Mouse (Mus musculus) forebrain, postnatal 0 days (tissue): ENCODE data around the gene Uhrf1. TPM values are rescaled to one million over a fixed set of nuclear protein-coding genes. Genes with fewer than 3 reads are reported as not detected.

ENCODE experiments used
- ATAC-seq: fragments of 200-750 bp; cut with Nextera tagmentation; 2 replicates; pipeline ENCODE4 v1.8.0; 2017; ENCODE audit warnings: mild to moderate bottlenecking, moderate library complexity
- DNase-seq: peaks from one replicate; pipeline ENCODE4 v3.0.0-alpha.2; 2015
- H3K27ac ChIP-seq: fragments of 300-500 bp; sonication (generic); 2 replicates; pipeline ENCODE4 v1.5.1; 2014; ENCODE audit warnings: low read depth, mild to moderate bottlenecking, antibody characterized with exemption, low read length, moderate library complexity, mixed read lengths
- H3K27me3 ChIP-seq: fragments of 300-500 bp; sonication (generic); 2 replicates; pipeline ENCODE4 v1.6.1; 2014; ENCODE audit warnings: mild to moderate bottlenecking, low read length, mixed read lengths; ENCODE audit not compliant: insufficient read depth
- H3K36me3 ChIP-seq: fragments of 300-500 bp; sonication (generic); 2 replicates; pipeline ENCODE4 v1.6.1; 2014; ENCODE audit warnings: mild to moderate bottlenecking, moderate library complexity; ENCODE audit not compliant: insufficient read depth
- H3K4me1 ChIP-seq: fragments of 300-500 bp; sonication (generic); 2 replicates; pipeline ENCODE4 v1.6.1; 2014; ENCODE audit warnings: antibody characterized with exemption; ENCODE audit not compliant: insufficient read depth
- H3K4me2 ChIP-seq: fragments of 300-500 bp; sonication (generic); 2 replicates; pipeline ENCODE4 v1.6.1; 2014; ENCODE audit warnings: low read depth, mild to moderate bottlenecking, moderate library complexity
- H3K4me3 ChIP-seq: fragments of 300-500 bp; sonication (generic); 2 replicates; pipeline ENCODE4 v1.5.1; 2014; ENCODE audit warnings: low read depth, low read length, mixed read lengths
- H3K9ac ChIP-seq: fragments of 300-500 bp; sonication (generic); 2 replicates; pipeline ENCODE4 v1.6.1; 2014; ENCODE audit warnings: mild to moderate bottlenecking
- H3K9me3 ChIP-seq: fragments of 300-500 bp; sonication (generic); 2 replicates; pipeline ENCODE4 v1.6.1; 2016; ENCODE audit warnings: low read length
- CTCF ChIP-seq: sonication (generic); IDR thresholded peaks from 2 replicates; pipeline ENCODE4 v1.5.1; 2016; ENCODE audit warnings: antibody characterized with exemption, control low read depth, low read depth
- WGBS: fragments of 180-500 bp; shearing (Covaris S2); extraction: QIAGEN DNeasy Blood & Tissue Kit; methylation state at CpG from one replicate; pipeline ENCODE4 v1.1.7; 2014; 5-methylcytosine and 5-hydroxymethylcytosine counted together
- polyA plus RNA-seq: library from polyadenylated mRNA; unstranded; fragments of >200 nt; fragmentation: Nextera tagmentation; extraction: Ambion mirVana; gene quantifications from 2 replicates; pipeline ENCODE4 v1.2.1, GENCODE M21; 2015
- total RNA-seq: library from RNA; depleted of rRNA; stranded (reverse); fragments of >200 nt; gene quantifications from 2 replicates; pipeline ENCODE4 v1.2.3, GENCODE M21; 2014

The Uhrf1 gene
- total and polyA plus RNA-seq, 2 experiments from 2014 or later, result 9.9 to 11.6 TPM

- Histone ChIP-seq H3K9ac (no peak overlapping the region), H3K27ac (no peak overlapping the region), H3K27me3 (no peaks in the 10 kb centered on the region), H3K9me3 (no peaks in the 10 kb centered on the region), H3K36me3 (peaks cover 6% of the 10 kb centered on the region; the same call in 1 of the 2 replicates), H3K4me2 (no peak overlapping the region), H3K4me1 (no peaks in the 10 kb centered on the region), H3K4me3 (no peak overlapping the region)
- TF ChIP-seq CTCF, result no peak
- 91% methylated on average over 2 of the region's 2 CpGs for WGBS
- ATAC-seq, result no peak
- DNase-seq, result no peak
Measured at GRCm38 (mm10) chr17:56345364-56345763, 42.2 kb downstream of the Uhrf1 start.

- H3K4me2 ChIP-seq, result no peak overlapping the region
- 73% methylated on average over 4 of the region's 4 CpGs for WGBS
- no peaks in the 10 kb centered on the region for H3K27me3 ChIP-seq
- no peaks in the 10 kb centered on the region for H3K9me3 ChIP-seq
- H3K4me3 ChIP-seq, result no peak overlapping the region
- H3K36me3 ChIP-seq, result peaks cover 21% of the 10 kb centered on the region
- H3K4me1 ChIP-seq, result no peaks in the 10 kb centered on the region
- no peak for ATAC-seq
- H3K27ac ChIP-seq, result no peak overlapping the region
- H3K9ac ChIP-seq, result no peak overlapping the region
- no peak for TF ChIP-seq CTCF
- no peak for DNase-seq
Measured at GRCm38 (mm10) chr17:56348128-56348527, 45.0 kb downstream of the Uhrf1 start.

GRCm38 (mm10) chr17:56348586-56348985 lies 45.5 kb downstream of the Uhrf1 start:
- DNase-seq, result no peak
- no peak overlapping the region for H3K4me3 ChIP-seq
- H3K4me1 ChIP-seq, result no peaks in the 10 kb centered on the region
- H3K27me3 ChIP-seq, result no peaks in the 10 kb centered on the region
- no peak for TF ChIP-seq CTCF
- H3K9me3 ChIP-seq, result no peaks in the 10 kb centered on the region
- H3K4me2 ChIP-seq, result no peak overlapping the region
- ATAC-seq, result no peak
- peaks cover 26% of the 10 kb centered on the region for H3K36me3 ChIP-seq
- H3K27ac ChIP-seq, result no peak overlapping the region
- no peak overlapping the region for H3K9ac ChIP-seq

- WGBS, result 31% methylated on average over 2 of the region's 2 CpGs
- no peak overlapping the region for H3K9ac ChIP-seq
Measured at GRCm38 (mm10) chr17:56350694-56351093, 47.6 kb downstream of the Uhrf1 start.

GRCm38 (mm10) chr17:56356921-56357885 lies 54.1 kb downstream of the Uhrf1 start:
- ATAC-seq, result peak; percentile 87
- Histone ChIP-seq H3K4me3 (no peak overlapping the region), H3K27me3 (no peaks in the 10 kb centered on the region), H3K9ac (no peak overlapping the region), H3K4me2 (no peak overlapping the region), H3K4me1 (no peaks in the 10 kb centered on the region), H3K9me3 (no peaks in the 10 kb centered on the region), H3K36me3 (peaks cover 73% of the 10 kb centered on the region), H3K27ac (no peak overlapping the region)
- TF ChIP-seq CTCF, result peak; percentile 95
- WGBS, result 70% methylated on average over 9 of the region's 9 CpGs
- peak; percentile 88 for DNase-seq

More at GRCm38 (mm10) chr17:56350694-56351093, 47.6 kb downstream of the Uhrf1 start:
- Histone ChIP-seq H3K27me3 (no peaks in the 10 kb centered on the region), H3K27ac (no peak overlapping the region), H3K4me1 (no peaks in the 10 kb centered on the region), H3K4me2 (no peak overlapping the region), H3K36me3 (peaks cover 40% of the 10 kb centered on the region), H3K4me3 (no peak overlapping the region), H3K9me3 (no peaks in the 10 kb centered on the region)
- DNase-seq, result peak; percentile 82
- peak; percentile 91 for ATAC-seq
- TF ChIP-seq CTCF, result peak; percentile 91

GRCm38 (mm10) chr17:56359183-56359725 lies 56.1 kb downstream of the Uhrf1 start:
- Histone ChIP-seq H3K9me3 (no peaks in the 10 kb centered on the region), H3K27me3 (no peaks in the 10 kb centered on the region), H3K4me1 (no peaks in the 10 kb centered on the region), H3K9ac (no peak overlapping the region), H3K36me3 (peaks cover 59% of the 10 kb centered on the region), H3K4me3 (no peak overlapping the region), H3K27ac (no peak overlapping the region), H3K4me2 (no peak overlapping the region)
- DNase-seq (no peak), ATAC-seq (no peak)
- no peak; the same call in 1 of the 2 replicates for TF ChIP-seq CTCF
- WGBS, result 74% methylated on average over 3 of the region's 3 CpGs

GRCm38 (mm10) chr17:56359864-56360263 lies 56.7 kb downstream of the Uhrf1 start:
- Histone ChIP-seq H3K4me1 (no peaks in the 10 kb centered on the region), H3K27me3 (no peaks in the 10 kb centered on the region), H3K27ac (peak overlapping the region; percentile 57; the same call in 1 of the 2 replicates), H3K4me2 (no peak overlapping the region), H3K36me3 (peaks cover 53% of the 10 kb centered on the region), H3K9me3 (no peaks in the 10 kb centered on the region), H3K9ac (0 out of 2 replicates have a peak overlapping the region, but pooled peaks have one; percentile 19), H3K4me3 (no peak overlapping the region)
- no peak for ATAC-seq
- TF ChIP-seq CTCF, result no peak
- 70% methylated on average over 1 of the region's 1 CpGs for WGBS
- DNase-seq, result no peak
